Mouse (Mus musculus) gonadal fat pad, adult 2 months (tissue): ENCODE measurements at regions not wholly inside any gene's neighbourhood (a gene's known extent, or its start where the extent isn't known, plus 50 kb on each side); places are given as distances from the start of the nearest gene placed in this dataset.

Source experiments
- DNase-seq: peaks from one replicate; pipeline ENCODE4 v3.0.0-alpha.2; 2012; ENCODE audit warnings: low read depth

GRCm38 (mm10) chr16:78490245-78490644 is 86.3 kb downstream of the D16Ertd472e start:
- no peak for DNase-seq

- DNase-seq = no peak
Observed at GRCm38 (mm10) chr16:78489604-78490003, 86.9 kb downstream of the D16Ertd472e start.

DNA sequence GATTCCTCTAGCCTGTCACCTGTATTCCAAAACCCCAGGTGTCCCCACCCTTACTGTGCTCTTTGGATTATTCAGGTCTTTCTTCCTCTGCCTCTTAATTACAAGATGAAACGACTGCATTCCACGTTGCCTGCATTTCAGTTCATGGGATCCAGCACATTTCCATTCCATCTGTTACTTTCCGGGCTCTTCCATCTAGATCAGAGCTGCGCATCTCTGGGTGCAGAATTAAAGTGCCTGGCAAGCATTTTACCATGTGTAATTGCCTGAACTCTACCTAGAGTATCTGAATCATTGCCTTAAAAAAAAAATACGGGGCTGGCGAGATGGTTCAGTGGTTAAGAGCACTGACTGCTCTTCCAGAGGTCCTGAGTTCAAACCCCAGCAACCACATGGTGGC is 90.0 kb downstream of the D16Ertd472e start:
- DNase-seq = no peak

GRCm38 (mm10) chr16:78484319-78484718 is 92.2 kb downstream of the D16Ertd472e start:
- no peak for DNase-seq

DNA sequence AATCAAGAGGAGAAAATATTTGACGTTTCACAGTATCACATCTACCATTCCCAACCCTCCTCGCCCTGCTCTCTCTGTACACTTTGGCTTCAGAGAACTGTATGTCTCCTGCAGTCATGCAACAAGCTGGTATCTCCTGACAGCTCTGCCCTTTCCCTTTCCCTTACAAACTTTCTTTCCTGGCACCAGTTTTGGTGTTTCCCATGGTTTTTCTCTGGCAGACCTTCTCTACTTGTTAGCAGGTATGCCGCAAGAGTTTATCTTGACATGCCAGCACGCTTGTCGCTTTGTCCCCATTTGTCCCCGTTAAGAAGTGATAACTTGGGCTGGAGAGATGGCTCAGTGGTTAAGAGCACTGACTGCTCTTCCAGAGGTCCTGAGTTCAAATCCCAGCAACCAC is 94.9 kb downstream of the D16Ertd472e start:
- no peak for DNase-seq

- no peak for DNase-seq
Observed at GRCm38 (mm10) chr16:78481065-78481464, 95.4 kb downstream of the D16Ertd472e start.

GRCm38 (mm10) chr16:78480261-78480660 is 96.2 kb downstream of the D16Ertd472e start:
- no peak for DNase-seq

DNA sequence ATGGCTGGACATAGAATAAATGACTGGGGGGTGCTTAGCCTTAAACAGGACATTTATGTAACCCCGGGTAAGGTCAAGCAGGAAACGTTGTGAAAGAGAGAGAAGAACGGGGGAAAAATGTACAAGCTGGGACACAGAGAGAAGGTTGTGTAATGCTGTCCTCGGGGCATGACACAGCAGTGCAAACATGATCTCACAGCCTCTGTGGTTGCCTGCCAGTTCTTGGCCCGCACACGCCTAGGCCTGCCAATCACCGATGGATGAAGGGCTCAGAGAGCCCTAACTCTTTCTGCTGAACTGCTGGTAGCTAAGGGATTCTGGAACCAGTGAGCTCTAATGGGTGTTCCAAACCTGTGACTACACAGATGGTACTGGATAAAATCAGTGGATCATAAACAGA is 96.5 kb upstream of the Btg3 start:
- peak; percentile 70 for DNase-seq

DNA sequence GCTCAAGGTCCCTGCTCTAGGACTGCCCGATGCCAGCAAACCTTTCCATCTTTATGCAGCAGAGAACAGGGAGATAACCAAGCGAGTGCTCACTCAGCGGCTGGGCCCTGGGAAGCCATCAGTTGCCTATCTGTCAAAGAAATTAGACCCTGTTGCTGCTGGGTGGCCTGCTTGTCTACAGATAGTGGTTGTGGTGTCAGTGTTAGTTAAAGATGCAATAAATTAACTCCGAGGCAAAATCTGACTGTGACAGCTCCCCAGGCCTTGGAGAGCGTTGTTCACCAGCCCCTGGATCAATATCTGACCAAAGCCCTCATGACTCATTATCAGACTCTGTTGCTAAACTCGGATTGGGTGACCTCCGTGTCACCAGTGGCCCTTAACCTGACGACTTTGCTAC is 83.0 kb upstream of the Btg3 start:
- DNase-seq = no peak

DNA sequence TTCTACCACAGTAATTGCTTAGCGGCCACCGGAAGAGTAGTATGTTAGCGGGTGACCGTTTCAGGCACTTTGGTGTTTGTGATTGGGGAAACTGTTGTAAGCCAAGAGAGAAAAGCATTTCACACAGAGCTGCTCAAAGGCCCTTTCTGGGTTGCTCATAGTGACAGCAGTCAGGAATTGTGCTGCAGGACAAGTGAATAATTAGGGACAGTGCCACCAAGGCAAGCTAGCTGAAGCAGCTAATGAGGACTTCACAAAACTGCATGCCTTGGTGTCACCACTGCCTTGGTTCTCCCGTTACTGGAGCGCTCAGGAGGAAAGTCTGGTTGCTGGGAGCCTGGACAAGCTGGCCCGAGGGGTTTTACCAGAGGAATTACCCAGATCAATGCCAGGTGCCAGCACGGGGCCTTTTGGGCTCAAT is 80.7 kb upstream of the Btg3 start:
- DNase-seq = no peak

- DNase-seq = no peak
Observed at GRCm38 (mm10) chr16:78456345-78456744, 79.4 kb upstream of the Btg3 start.

DNA sequence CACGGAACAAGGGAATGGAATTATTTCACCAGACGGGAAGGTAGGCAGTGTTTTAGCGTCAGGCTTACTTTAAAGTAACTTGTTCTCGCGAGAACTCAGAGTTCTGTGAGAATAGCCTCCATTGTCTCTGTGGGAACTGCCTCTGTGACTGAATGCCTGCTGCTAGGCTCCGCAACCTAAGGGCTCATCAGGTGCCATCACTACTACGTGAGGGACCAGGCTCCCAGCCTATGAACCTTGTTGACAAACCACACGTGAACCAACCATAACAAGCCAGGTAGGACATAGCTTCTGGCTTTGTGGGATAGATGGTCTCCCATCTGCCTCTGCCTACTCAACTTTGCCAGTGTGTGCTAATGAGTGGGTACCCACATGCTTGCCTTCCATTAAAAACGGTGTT is 77.5 kb upstream of the Btg3 start:
- DNase-seq = no peak

DNA sequence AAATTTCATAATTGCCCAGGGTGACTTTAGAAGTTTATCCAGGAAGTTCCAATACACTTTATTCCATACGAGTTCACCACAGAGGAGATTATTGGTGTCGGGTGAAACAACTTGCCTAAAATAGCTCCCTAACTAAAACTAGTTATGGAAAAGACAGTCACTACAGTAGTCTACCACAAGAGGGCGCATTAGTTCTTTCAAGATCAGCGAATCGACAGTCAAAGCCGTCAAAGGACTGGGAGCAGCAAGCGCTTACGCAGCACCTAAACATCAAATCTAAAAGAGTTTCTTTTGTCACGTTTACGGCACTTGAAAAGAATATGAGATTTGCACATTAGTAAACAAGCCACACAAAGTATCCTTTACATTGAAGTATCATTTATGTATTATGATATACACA is 75.3 kb upstream of the Btg3 start:
- no peak for DNase-seq

DNA sequence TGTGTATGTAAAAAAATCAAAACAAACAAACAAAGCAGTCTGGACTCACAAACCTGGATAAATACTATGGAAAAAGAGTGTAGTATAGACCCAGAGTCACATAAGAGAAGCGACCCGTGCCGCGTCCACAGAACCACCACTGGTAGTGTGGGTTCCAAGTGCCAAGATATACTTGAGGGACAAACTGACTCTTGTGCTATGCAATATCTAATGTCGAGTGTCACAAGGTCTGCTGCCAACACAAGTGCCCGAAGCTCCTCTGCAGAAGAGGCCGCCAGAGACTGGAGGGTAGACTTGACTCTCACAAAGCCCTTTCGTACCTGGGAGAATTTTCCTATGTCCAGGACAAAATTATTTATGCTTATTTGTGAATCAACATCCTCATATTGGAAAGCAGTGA is 74.8 kb upstream of the Btg3 start:
- DNase-seq = no peak

DNA sequence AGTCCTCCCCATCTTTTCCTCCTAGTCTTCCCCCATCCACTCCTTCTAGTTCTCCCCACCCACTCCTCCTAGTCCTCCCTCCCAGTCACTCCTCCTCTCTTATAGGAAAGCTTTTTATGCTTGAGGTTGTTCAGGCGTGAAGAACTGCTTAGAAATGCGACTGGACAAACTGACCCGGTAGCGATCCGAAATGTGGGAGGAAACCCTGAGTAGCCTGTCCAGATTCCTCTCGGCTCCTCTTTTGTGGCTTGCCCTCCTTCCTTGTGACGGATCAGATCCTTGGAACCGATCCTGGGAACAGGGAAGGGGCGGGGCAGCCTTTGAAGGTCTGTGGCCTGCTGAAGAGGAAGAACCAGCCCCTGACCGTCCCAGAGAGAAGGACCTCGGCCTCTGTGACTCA is 74.3 kb upstream of the Btg3 start:
- DNase-seq = no peak

DNA sequence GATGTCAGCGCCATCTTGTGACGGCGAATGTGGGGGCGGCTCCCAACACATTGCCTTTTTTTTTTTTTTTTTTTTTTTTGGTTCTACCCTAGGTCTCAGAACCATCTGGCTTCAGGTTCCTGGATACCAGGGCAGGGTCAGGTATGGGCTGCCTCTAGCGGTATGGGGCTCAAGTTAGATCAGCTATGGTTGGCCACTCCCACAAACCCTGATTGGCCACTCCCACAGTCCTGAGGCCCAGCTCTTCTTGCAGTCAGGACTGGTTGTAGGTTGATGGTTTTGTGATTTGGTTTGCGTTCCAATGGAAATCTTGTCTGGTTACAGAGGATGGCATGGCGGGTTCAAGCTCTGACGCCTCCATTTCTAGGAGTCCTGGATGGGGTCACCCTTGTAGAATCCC is 72.2 kb upstream of the Btg3 start:
- DNase-seq = no peak

DNA sequence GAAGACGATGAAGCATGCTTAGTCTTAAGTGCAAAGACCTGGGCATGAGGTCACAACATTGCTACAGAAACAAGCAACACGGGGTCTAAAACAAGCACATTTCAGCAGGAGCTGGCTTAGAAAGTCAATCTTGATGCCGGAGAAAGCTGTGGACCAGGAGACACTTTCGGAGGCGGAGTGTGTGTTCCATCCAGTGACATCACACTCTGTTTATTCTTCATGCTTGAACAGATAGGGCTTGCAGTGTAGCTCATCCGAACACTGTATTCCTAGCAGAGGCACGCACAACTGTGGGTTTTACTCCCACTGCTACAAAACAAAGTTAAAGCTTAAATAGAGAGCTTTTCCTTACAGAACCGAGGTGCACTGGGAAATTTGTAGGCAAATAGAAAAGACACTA is 66.3 kb upstream of the Btg3 start:
- DNase-seq = no peak

DNA sequence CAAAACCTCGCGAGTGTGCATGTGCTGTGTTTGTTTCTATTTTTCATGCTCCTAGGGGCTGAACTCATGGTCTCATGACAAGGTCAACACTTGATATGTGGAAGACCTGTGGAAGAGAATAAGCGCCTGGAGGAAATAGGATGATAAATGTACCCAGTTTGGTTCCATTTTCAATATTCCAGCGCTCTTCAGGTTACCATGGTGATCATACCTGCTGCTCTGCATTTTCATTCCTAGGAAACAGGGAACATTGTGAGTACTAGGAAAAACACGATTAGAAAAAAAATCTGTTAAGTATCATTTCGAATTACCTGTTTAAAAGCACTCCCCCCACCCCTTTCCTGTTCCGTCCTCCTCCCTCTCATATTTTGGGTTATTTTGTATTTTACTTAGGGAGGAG is 65.8 kb upstream of the Btg3 start:
- no peak for DNase-seq

DNA sequence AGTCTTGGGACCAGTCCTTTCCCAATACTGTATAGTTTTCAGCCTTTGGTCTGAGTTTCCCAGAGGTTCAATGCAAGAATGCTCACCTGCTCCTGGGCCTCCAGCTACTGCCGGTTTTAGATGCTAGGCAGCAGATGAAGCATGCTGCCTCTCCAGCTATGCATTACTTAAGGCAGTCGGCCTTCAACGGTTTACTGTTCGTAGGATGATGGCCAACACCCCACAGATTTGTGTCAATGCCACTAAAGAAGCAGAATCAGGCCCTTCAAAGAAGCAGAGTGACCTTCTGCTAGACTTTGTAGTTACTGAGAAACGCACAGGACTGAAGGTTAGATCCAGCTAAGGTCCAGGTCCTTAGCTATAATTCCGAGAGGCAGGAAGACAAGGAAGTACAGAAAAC is 65.0 kb upstream of the Btg3 start:
- DNase-seq = no peak

GRCm38 (mm10) chr16:78435707-78436106 is 58.7 kb upstream of the Btg3 start:
- no peak for DNase-seq

GRCm38 (mm10) chr16:78427470-78428041 is 50.6 kb upstream of the Btg3 start:
- no peak for DNase-seq
